Mouse (Mus musculus): ENCODE data around the gene Trmt1l. TPM values are rescaled to one million over a fixed set of nuclear protein-coding genes. Genes with fewer than 3 reads are reported as not detected.

The Trmt1l gene
- not detected in 2 replicates for polyA plus RNA-seq (2012; ENCODE audit: insufficient read depth, insufficient read length, low replicate concordance, missing spikeins)

DNA sequence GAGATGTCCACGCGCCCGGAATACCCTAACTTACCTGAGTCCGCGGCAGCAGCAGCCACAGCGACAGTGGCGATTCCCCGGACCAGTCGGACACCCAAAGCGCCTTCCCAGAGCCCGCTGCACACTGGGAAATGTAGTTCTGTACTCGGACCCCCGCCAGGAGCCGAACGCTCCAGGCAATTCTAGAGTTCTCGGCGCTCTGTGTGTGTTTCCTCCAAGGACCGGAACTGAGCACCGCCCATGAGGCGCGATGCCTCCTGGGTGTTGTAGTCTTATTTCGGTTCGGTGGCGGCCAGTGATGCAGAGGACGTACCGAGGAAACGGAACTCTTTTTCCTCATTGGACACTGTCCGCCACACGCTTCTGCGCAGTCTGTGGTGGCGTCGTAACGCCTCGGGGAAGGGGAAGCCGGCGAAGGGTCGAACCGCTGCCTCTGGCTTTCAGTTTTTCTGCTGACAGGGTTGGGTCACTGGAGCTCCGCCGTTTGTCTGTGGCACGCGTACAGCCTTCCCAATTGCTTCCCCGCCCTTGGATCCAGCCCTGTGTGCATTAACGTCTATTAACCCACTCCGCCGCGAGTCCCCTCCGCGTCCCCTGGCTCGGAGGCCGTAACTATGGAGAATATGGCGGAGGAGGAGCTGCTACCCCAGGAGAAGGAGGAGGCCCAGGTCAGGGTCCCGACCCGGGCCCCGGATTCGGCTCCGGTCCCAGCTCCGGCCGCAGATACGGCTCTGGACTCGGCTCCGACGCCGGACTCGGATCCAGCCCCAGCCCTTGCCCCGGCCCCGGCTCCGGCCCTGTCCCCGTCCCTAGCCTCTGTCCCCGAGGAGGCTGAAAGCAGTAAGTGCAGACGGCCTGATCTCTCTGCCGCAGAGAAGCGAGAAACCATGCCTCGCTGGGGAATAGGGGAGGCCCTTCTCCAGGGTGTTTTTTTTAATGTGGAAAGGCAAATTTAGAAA lies at the start of gene Trmt1l, which contains the start of gene Swt1:
Gene Trmt1l, plus strand, starts transcription at position 280 of the 959 bp plus-strand sequence.
Gene Swt1, minus strand, starts transcription at position 193 of the 959 bp plus-strand sequence.
- TF ChIP-seq CTCF (IDR thresholded peaks at IDR 0.05; ENCODE audit: insufficient read depth, low read depth, low read length) = no peak
- peak; percentile 94 for TF ChIP-seq POLR2A (IDR thresholded peaks at IDR 0.05; ENCODE audit: insufficient read depth, low read depth, low read length)
- H3K27ac ChIP-seq (ENCODE audit: insufficient read depth, low read depth, low read length) = peak within 1 kb of the TSS; percentile 90
- peak within 1 kb of the TSS; percentile 85 for H3K4me3 ChIP-seq (ENCODE audit: insufficient read depth, low read depth, low read length)
- WGBS = under 1% methylated on average over 74 of the region's 74 CpGs
- H3K4me1 ChIP-seq (ENCODE audit: control insufficient read depth, insufficient read depth, low read length) = no peaks in the 10 kb centered on the region

DNA sequence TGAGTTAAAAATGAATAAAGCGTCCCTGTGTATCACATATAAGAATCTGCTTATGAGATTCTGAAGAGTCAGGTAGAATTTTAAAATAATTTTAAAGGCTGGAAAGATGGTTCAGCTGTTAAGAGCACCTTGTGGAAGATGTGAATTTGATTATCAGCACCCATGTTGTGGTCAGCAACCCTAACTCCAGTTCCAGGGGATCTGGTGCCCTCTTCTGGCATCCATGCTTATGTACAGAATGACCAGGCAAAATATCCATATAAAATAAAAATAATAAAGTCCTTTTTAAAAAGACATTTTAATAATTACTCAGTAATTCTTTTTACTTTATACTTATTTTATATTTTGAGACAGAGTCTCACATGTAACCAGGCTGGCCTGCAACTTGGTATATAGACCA lies 38.3 kb upstream of the Trmt1l start:
- no peaks in the 10 kb centered on the region for H3K4me1 ChIP-seq (ENCODE audit: control insufficient read depth, insufficient read depth, low read length)
- 98% methylated on average over 1 of the region's 1 CpGs for WGBS
- no peak overlapping the region for H3K27ac ChIP-seq (ENCODE audit: insufficient read depth, low read depth, low read length)
- TF ChIP-seq POLR2A (IDR thresholded peaks at IDR 0.05; ENCODE audit: insufficient read depth, low read depth, low read length) (no peak), CTCF (IDR thresholded peaks at IDR 0.05; ENCODE audit: insufficient read depth, low read depth, low read length) (no peak)
- no peak overlapping the region for H3K4me3 ChIP-seq (ENCODE audit: insufficient read depth, low read depth, low read length)

DNA sequence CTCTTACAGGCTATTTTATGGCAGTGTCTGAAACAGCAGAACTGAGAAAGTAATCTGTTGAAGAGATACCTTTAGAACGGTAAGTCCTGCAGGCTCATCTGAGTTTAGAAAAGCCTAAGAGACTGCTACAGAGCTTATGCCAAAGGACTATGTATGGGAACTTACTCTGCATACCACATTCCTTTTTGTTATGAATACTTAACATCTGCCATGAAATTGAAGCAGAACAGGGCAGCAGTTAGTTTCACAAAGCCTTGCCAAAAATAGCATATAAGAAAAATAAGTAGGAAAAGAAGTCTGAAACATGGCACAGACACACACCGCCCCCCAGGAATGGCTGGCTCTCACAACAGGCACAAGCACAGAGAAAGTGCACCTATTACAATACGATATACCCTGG lies 18.5 kb upstream of the Trmt1l start:
- TF ChIP-seq POLR2A (IDR thresholded peaks at IDR 0.05; ENCODE audit: insufficient read depth, low read depth, low read length) (no peak), CTCF (IDR thresholded peaks at IDR 0.05; ENCODE audit: insufficient read depth, low read depth, low read length) (no peak)
- 86% methylated on average over 3 of the region's 3 CpGs for WGBS
- H3K4me3 ChIP-seq (ENCODE audit: insufficient read depth, low read depth, low read length) = no peak overlapping the region
- no peaks in the 10 kb centered on the region for H3K4me1 ChIP-seq (ENCODE audit: control insufficient read depth, insufficient read depth, low read length)
- no peak overlapping the region for H3K27ac ChIP-seq (ENCODE audit: insufficient read depth, low read depth, low read length)

DNA sequence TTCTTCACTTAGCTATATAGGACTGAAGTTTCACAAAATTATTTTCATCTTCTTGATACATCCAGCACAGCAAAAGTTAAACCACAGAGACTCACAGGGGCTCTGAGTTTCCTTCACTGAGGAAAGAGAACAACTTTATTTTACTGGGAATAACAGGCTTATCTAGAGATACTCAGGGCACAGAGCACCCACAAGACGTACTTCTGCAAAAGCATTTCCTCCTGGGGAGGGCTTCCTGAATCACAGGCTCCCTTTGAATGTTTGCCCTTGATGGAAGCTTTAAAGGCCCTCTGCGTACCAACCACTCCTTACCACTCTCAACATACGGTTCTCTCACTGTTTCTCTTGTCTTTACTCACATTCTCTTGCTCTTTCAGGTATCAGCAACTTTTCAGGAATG lies 6.2 kb upstream of the Trmt1l start:
- WGBS = 80% methylated on average over 3 of the region's 3 CpGs
- TF ChIP-seq POLR2A (IDR thresholded peaks at IDR 0.05; ENCODE audit: insufficient read depth, low read depth, low read length) = no peak
- no peak for TF ChIP-seq CTCF (IDR thresholded peaks at IDR 0.05; ENCODE audit: insufficient read depth, low read depth, low read length)
- Histone ChIP-seq H3K4me1 (ENCODE audit: control insufficient read depth, insufficient read depth, low read length) (no peaks in the 10 kb centered on the region), H3K4me3 (ENCODE audit: insufficient read depth, low read depth, low read length) (no peak overlapping the region), H3K27ac (ENCODE audit: insufficient read depth, low read depth, low read length) (no peak overlapping the region)

DNA sequence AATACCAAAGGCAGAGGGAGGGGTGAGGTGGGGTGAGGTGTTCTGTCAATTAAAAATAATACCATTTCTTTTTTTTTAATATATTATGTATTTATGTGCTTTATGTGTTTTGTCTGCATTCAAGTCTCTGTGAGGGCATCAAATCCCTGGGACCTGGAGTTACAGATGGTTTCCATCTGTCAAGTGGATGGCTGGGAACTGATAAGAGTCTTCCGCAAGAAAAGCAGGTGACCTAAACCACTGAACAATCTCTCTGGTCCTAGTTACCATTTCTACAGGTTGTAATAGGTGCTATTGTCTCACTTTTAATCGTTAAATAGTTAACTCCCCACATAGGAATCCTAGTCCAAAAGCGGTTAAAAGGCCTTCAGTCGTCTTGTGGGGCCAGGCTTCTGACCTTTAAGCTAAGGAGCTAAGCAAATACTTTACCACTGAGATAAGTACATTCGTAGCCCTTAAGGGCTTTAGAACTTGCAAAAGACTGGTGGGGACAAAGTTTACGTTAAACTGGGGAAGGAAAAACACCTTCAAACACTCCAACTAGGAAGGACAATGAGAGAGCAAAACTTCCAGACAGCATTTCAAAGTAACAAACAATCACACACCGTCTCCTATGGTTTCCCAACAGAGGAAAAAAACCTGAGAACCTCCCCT lies 1.3 kb upstream of the Trmt1l start:
- WGBS = 30% methylated on average over 7 of the region's 7 CpGs
- H3K27ac ChIP-seq (ENCODE audit: insufficient read depth, low read depth, low read length) = no peak overlapping the region
- no peak for TF ChIP-seq CTCF (IDR thresholded peaks at IDR 0.05; ENCODE audit: insufficient read depth, low read depth, low read length)
- no peak for TF ChIP-seq POLR2A (IDR thresholded peaks at IDR 0.05; ENCODE audit: insufficient read depth, low read depth, low read length)
- no peak overlapping the region for H3K4me3 ChIP-seq (ENCODE audit: insufficient read depth, low read depth, low read length)
- H3K4me1 ChIP-seq (ENCODE audit: control insufficient read depth, insufficient read depth, low read length) = no peaks in the 10 kb centered on the region

DNA sequence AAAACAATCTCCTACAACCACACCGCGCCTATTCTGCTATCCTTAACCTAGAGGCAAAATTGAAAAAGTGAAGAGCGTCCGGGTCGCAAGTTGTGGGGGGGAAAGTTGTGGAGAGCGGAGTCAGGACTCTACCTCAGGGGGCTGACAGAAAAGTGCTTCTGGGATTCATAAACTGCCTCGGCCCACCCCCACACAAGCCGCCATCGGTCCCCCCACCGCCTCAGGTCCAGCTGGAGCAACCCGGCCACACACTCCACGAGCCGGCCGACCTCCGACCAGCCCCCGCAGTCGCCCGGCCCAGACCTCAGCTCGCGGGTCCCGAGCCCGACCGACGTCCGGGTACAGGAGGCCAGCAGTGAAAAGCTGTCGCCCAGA lies 467 bp upstream of the Trmt1l start:
- H3K4me3 ChIP-seq (ENCODE audit: insufficient read depth, low read depth, low read length) = peak overlapping the region; percentile 85
- WGBS = under 1% methylated on average over 26 of the region's 26 CpGs
- H3K4me1 ChIP-seq (ENCODE audit: control insufficient read depth, insufficient read depth, low read length) = no peaks in the 10 kb centered on the region
- peak overlapping the region; percentile 65; the same call in 1 of the 2 replicates for H3K27ac ChIP-seq (ENCODE audit: insufficient read depth, low read depth, low read length)
- TF ChIP-seq CTCF (IDR thresholded peaks at IDR 0.05; ENCODE audit: insufficient read depth, low read depth, low read length) (no peak), POLR2A (IDR thresholded peaks at IDR 0.05; ENCODE audit: insufficient read depth, low read depth, low read length) (no peak)

DNA sequence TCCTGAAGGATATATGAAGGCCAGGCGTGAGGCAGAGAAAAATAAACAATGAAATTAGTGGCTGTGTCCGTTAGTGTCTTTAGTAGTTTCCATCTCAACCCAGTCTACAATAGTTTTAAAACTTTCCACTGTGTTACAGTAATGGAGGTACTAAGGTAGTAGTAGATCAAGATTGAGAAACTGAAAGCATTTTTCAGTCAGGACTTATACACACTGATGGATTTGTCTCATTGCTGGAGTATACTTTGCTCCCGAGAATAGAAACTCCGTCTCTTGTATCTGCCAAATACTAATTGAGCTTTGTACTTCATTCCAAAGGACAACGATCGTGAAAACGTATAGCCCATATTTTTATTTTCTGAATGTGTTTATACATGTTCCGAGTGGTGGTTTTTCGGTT lies 974 bp downstream of the Trmt1l start:
- TF ChIP-seq POLR2A (IDR thresholded peaks at IDR 0.05; ENCODE audit: insufficient read depth, low read depth, low read length) (no peak), CTCF (IDR thresholded peaks at IDR 0.05; ENCODE audit: insufficient read depth, low read depth, low read length) (no peak)
- peak overlapping the region; percentile 85 for H3K4me3 ChIP-seq (ENCODE audit: insufficient read depth, low read depth, low read length)
- no peaks in the 10 kb centered on the region for H3K4me1 ChIP-seq (ENCODE audit: control insufficient read depth, insufficient read depth, low read length)
- peak overlapping the region; percentile 90; the same call in 1 of the 2 replicates for H3K27ac ChIP-seq (ENCODE audit: insufficient read depth, low read depth, low read length)
- WGBS = 20% methylated on average over 9 of the region's 9 CpGs

DNA sequence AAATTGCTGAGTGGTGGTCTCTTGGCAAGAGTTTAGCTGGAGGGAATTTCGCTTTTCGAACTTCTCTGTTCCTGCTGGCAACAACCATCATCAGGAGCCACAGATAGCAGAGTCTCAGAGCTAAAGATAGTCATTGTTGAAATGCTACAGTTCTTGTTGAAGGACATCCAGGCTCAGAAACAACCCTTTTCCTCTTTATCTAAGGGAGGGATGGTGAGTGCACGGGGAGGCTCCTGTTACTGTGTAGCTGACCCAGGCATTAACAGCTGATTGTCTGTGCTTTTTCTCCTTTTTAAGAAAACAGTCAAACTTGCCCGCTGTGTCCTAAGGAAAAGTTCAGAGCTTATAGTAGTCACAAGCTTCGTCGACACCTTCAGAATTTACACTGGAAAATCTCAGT lies 7.1 kb downstream of the Trmt1l start:
- TF ChIP-seq CTCF (IDR thresholded peaks at IDR 0.05; ENCODE audit: insufficient read depth, low read depth, low read length) (no peak), POLR2A (IDR thresholded peaks at IDR 0.05; ENCODE audit: insufficient read depth, low read depth, low read length) (no peak)
- Histone ChIP-seq H3K4me1 (ENCODE audit: control insufficient read depth, insufficient read depth, low read length) (no peaks in the 10 kb centered on the region), H3K4me3 (ENCODE audit: insufficient read depth, low read depth, low read length) (no peak overlapping the region), H3K27ac (ENCODE audit: insufficient read depth, low read depth, low read length) (no peak overlapping the region)
- whole genome bisulfite sequencing = 93% methylated on average over 6 of the region's 6 CpGs

DNA sequence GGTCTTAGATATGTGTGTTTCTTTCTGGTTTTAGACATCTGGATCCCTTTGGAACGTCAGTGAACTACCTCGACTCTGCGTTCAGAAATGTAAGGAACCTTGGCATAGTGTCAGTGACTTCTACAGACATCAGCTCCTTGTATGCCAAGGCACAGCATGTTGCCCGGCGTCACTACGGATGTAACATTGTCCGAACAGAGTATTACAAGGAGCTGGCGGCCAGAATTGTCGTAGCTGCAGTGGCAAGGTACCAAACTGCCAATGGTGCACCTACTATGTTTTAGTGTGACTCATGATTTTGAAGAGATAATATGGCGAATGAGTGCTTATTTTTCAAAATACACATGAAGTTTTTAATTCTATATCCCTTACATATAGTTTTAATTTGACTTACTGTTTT lies 21.5 kb downstream of the Trmt1l start:
- Histone ChIP-seq H3K4me3 (ENCODE audit: insufficient read depth, low read depth, low read length) (no peak overlapping the region), H3K4me1 (ENCODE audit: control insufficient read depth, insufficient read depth, low read length) (no peaks in the 10 kb centered on the region), H3K27ac (ENCODE audit: insufficient read depth, low read depth, low read length) (no peak overlapping the region)
- TF ChIP-seq POLR2A (IDR thresholded peaks at IDR 0.05; ENCODE audit: insufficient read depth, low read depth, low read length) (no peak), CTCF (IDR thresholded peaks at IDR 0.05; ENCODE audit: insufficient read depth, low read depth, low read length) (no peak)
- WGBS = 87% methylated on average over 10 of the region's 10 CpGs

Measured in olfactory bulb, adult 2 months (tissue).